Mouse (Mus musculus): ENCODE results near the gene Samd13. TPM values are rescaled to one million over a fixed set of nuclear protein-coding genes. Genes with fewer than 3 reads are reported as not detected.

Gene Samd13
- polyA plus RNA-seq, 1 experiment from 2014 or later: 0.20 TPM

- no peak overlapping the region for H3K27ac ChIP-seq (ENCODE audit: low read depth, low read length)
- H3K27me3 ChIP-seq (replicated peaks; ENCODE audit: control insufficient read depth, insufficient read depth, low read length): no peaks in the 10 kb centered on the region
- H3K4me2 ChIP-seq (ENCODE audit: low read length): no peak overlapping the region
- no peak overlapping the region for H3K4me3 ChIP-seq (ENCODE audit: low read length)
- H3K9ac ChIP-seq (ENCODE audit: low read depth, low read length): no peak overlapping the region
- no peaks in the 10 kb centered on the region for H3K4me1 ChIP-seq (ENCODE audit: control insufficient read depth, insufficient read depth, low read depth, low read length)
- H3K36me3 ChIP-seq (ENCODE audit: control insufficient read depth, insufficient read depth, low read length): no peaks in the 10 kb centered on the region
- 90% methylated on average over 1 of the region's 1 CpGs for WGBS
- no peak for ATAC-seq
- H3K9me3 ChIP-seq (ENCODE audit: control insufficient read depth, low read length): no peaks in the 10 kb centered on the region
These were observed 27.2 kb downstream of the Samd13 start for GRCm38 (mm10) chr3:146658061-146658639.

DNA sequence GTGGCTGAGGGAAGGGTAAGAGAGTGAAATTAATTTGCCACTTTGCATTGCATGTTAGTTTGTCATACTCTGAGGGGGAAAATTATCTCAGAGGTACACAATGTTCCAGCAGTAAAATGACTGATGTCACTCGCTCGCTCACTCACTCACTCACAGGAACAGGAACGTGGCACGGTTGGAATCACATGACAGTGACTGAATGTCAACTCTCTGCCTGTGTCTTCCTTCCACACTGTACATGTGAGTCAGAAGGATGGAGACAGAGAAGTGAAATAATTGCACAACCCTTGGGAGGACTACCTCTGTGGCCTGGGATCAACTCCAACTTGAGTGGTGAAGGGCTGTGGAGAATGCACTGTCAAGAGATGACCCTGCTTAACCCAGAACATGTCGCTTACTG, 28.0 kb downstream of the Samd13 start:
- ATAC-seq: no peak
- Histone ChIP-seq H3K27ac (ENCODE audit: low read depth, low read length) (no peak overlapping the region), H3K27me3 (replicated peaks; ENCODE audit: control insufficient read depth, insufficient read depth, low read length) (no peaks in the 10 kb centered on the region), H3K4me3 (ENCODE audit: low read length) (no peak overlapping the region), H3K4me2 (ENCODE audit: low read length) (no peak overlapping the region), H3K36me3 (ENCODE audit: control insufficient read depth, insufficient read depth, low read length) (no peaks in the 10 kb centered on the region), H3K4me1 (ENCODE audit: control insufficient read depth, insufficient read depth, low read depth, low read length) (no peaks in the 10 kb centered on the region), H3K9ac (ENCODE audit: low read depth, low read length) (no peak overlapping the region), H3K9me3 (ENCODE audit: control insufficient read depth, low read length) (no peaks in the 10 kb centered on the region)
- 79% methylated on average over 5 of the region's 5 CpGs for WGBS

DNA sequence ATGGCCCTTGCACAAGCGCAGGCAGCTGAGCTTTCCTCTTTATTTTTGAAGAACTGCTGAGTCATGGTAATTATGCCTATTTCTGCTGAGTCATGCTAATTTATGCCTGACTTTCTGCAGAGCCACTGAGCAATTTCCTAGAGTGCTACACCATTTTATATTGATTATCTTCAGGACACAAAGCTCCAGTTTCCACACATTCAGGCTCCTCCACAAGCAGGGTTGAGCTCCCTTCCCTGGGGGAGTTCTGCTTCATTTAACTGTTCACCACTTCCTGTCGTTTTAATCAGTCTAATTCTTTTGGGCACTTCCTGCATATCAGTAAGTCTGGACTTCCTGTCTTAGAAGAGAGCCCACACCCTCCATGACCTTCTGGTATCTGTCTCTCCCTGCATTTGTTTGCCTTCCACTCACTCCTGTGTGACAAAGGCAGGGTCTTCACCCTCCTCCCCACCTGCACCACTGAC, 30.2 kb downstream of the Samd13 start:
- no peaks in the 10 kb centered on the region for H3K27me3 ChIP-seq (replicated peaks; ENCODE audit: control insufficient read depth, insufficient read depth, low read length)
- ATAC-seq: no peak
- WGBS: 71% methylated on average over 2 of the region's 2 CpGs
- no peak overlapping the region for H3K4me3 ChIP-seq (ENCODE audit: low read length)
- no peak overlapping the region for H3K27ac ChIP-seq (ENCODE audit: low read depth, low read length)
- no peaks in the 10 kb centered on the region for H3K9me3 ChIP-seq (ENCODE audit: control insufficient read depth, low read length)
- no peaks in the 10 kb centered on the region for H3K36me3 ChIP-seq (ENCODE audit: control insufficient read depth, insufficient read depth, low read length)
- H3K4me2 ChIP-seq (ENCODE audit: low read length): no peak overlapping the region
- H3K4me1 ChIP-seq (ENCODE audit: control insufficient read depth, insufficient read depth, low read depth, low read length): no peaks in the 10 kb centered on the region
- H3K9ac ChIP-seq (ENCODE audit: low read depth, low read length): no peak overlapping the region

DNA sequence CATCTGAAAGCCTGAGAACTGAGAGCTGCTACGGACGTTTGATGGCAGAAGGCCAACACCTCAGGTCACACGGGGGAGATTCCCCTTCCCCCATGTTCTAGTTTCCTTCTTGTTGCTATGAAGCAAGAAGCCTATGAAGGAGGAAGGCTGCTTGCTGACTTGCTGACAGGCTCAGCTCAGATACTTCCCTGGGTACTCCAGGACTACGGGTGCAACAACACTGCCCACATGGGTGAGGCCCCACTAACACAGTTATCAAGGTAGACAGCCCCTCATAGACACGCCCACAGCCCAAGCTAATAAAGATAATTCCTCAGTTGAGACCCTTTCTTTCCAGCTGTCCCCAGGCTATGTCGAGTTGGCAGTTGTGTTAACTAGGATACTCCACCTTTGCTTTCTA, 31.7 kb downstream of the Samd13 start:
- no peaks in the 10 kb centered on the region for H3K4me1 ChIP-seq (ENCODE audit: control insufficient read depth, insufficient read depth, low read depth, low read length)
- no peaks in the 10 kb centered on the region for H3K27me3 ChIP-seq (replicated peaks; ENCODE audit: control insufficient read depth, insufficient read depth, low read length)
- H3K9me3 ChIP-seq (ENCODE audit: control insufficient read depth, low read length): no peaks in the 10 kb centered on the region
- WGBS: 64% methylated on average over 6 of the region's 6 CpGs
- ATAC-seq: no peak
- H3K27ac ChIP-seq (ENCODE audit: low read depth, low read length): no peak overlapping the region
- no peak overlapping the region for H3K4me2 ChIP-seq (ENCODE audit: low read length)
- H3K4me3 ChIP-seq (ENCODE audit: low read length): no peak overlapping the region
- no peaks in the 10 kb centered on the region for H3K36me3 ChIP-seq (ENCODE audit: control insufficient read depth, insufficient read depth, low read length)
- H3K9ac ChIP-seq (ENCODE audit: low read depth, low read length): no peak overlapping the region

DNA sequence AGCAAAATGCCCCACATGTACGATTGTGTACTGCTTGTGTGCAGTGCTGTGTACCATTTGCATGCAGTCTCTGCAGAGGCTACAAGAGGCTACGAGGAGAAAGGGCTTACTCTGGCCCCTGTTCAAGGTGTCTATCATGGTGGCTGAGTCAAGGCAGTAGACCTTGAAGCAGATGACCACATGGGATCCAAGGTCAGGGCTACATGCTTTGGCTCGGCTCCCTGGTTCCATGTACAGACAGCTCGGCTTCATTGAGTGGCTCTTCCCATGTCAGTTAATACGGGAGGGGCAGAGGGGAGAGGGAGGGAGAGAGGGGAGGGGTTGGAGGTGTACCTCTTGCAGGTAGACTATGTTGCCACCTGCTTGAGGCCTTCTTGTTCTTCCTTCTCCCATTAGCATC, 33.0 kb downstream of the Samd13 start:
- Histone ChIP-seq H3K4me1 (ENCODE audit: control insufficient read depth, insufficient read depth, low read depth, low read length) (no peaks in the 10 kb centered on the region), H3K9me3 (ENCODE audit: control insufficient read depth, low read length) (no peaks in the 10 kb centered on the region), H3K4me2 (ENCODE audit: low read length) (no peak overlapping the region), H3K36me3 (ENCODE audit: control insufficient read depth, insufficient read depth, low read length) (no peaks in the 10 kb centered on the region), H3K27ac (ENCODE audit: low read depth, low read length) (no peak overlapping the region), H3K9ac (ENCODE audit: low read depth, low read length) (no peak overlapping the region), H3K27me3 (replicated peaks; ENCODE audit: control insufficient read depth, insufficient read depth, low read length) (no peaks in the 10 kb centered on the region), H3K4me3 (ENCODE audit: low read length) (no peak overlapping the region)
- no peak for ATAC-seq
- WGBS: 86% methylated on average over 5 of the region's 5 CpGs

GRCm38 (mm10) chr3:146651217-146651616, 34.2 kb downstream of the Samd13 start, which contains the start of gene 4930503B20Rik:
Gene 4930503B20Rik (minus strand): TSS chr3:146651317.
- Histone ChIP-seq H3K36me3 (ENCODE audit: control insufficient read depth, insufficient read depth, low read length) (no peaks in the 10 kb centered on the region), H3K4me1 (ENCODE audit: control insufficient read depth, insufficient read depth, low read depth, low read length) (no peaks in the 10 kb centered on the region), H3K9ac (ENCODE audit: low read depth, low read length) (no peak within 1 kb of the TSS), H3K27ac (ENCODE audit: low read depth, low read length) (no peak within 1 kb of the TSS), H3K4me3 (ENCODE audit: low read length) (no peak within 1 kb of the TSS), H3K9me3 (ENCODE audit: control insufficient read depth, low read length) (no peaks in the 10 kb centered on the region), H3K4me2 (ENCODE audit: low read length) (no peak within 1 kb of the TSS), H3K27me3 (replicated peaks; ENCODE audit: control insufficient read depth, insufficient read depth, low read length) (no peaks in the 10 kb centered on the region)
- WGBS: 89% methylated on average over 3 of the region's 3 CpGs
- no peak for ATAC-seq

GRCm38 (mm10) chr3:146650716-146651115, 34.7 kb downstream of the Samd13 start:
- no peak overlapping the region for H3K9ac ChIP-seq (ENCODE audit: low read depth, low read length)
- H3K4me3 ChIP-seq (ENCODE audit: low read length): no peak overlapping the region
- no peaks in the 10 kb centered on the region for H3K4me1 ChIP-seq (ENCODE audit: control insufficient read depth, insufficient read depth, low read depth, low read length)
- no peaks in the 10 kb centered on the region for H3K9me3 ChIP-seq (ENCODE audit: control insufficient read depth, low read length)
- no peak for ATAC-seq
- no peaks in the 10 kb centered on the region for H3K36me3 ChIP-seq (ENCODE audit: control insufficient read depth, insufficient read depth, low read length)
- H3K27me3 ChIP-seq (replicated peaks; ENCODE audit: control insufficient read depth, insufficient read depth, low read length): no peaks in the 10 kb centered on the region
- 94% methylated on average over 10 of the region's 10 CpGs for WGBS
- no peak overlapping the region for H3K27ac ChIP-seq (ENCODE audit: low read depth, low read length)
- H3K4me2 ChIP-seq (ENCODE audit: low read length): no peak overlapping the region

- Histone ChIP-seq H3K4me3 (ENCODE audit: low read length) (no peak overlapping the region), H3K36me3 (ENCODE audit: control insufficient read depth, insufficient read depth, low read length) (no peaks in the 10 kb centered on the region), H3K4me1 (ENCODE audit: control insufficient read depth, insufficient read depth, low read depth, low read length) (no peaks in the 10 kb centered on the region), H3K27ac (ENCODE audit: low read depth, low read length) (no peak overlapping the region), H3K9me3 (ENCODE audit: control insufficient read depth, low read length) (no peaks in the 10 kb centered on the region), H3K4me2 (ENCODE audit: low read length) (no peak overlapping the region), H3K9ac (ENCODE audit: low read depth, low read length) (no peak overlapping the region), H3K27me3 (replicated peaks; ENCODE audit: control insufficient read depth, insufficient read depth, low read length) (no peaks in the 10 kb centered on the region)
- 75% methylated on average over 10 of the region's 10 CpGs for WGBS
- no peak for ATAC-seq
These were observed 36.0 kb downstream of the Samd13 start for GRCm38 (mm10) chr3:146649311-146649894.

- WGBS: 38% methylated on average over 4 of the region's 4 CpGs
- no peak overlapping the region for H3K4me2 ChIP-seq (ENCODE audit: low read length)
- no peak overlapping the region for H3K4me3 ChIP-seq (ENCODE audit: low read length)
- no peaks in the 10 kb centered on the region; the same call in 1 of the 2 replicates for H3K9me3 ChIP-seq (ENCODE audit: control insufficient read depth, low read length)
- H3K27ac ChIP-seq (ENCODE audit: low read depth, low read length): peak overlapping the region; percentile 20; the same call in 1 of the 2 replicates
- no peak overlapping the region for H3K9ac ChIP-seq (ENCODE audit: low read depth, low read length)
- H3K4me1 ChIP-seq (ENCODE audit: control insufficient read depth, insufficient read depth, low read depth, low read length): no peaks in the 10 kb centered on the region
- no peaks in the 10 kb centered on the region for H3K27me3 ChIP-seq (replicated peaks; ENCODE audit: control insufficient read depth, insufficient read depth, low read length)
- ATAC-seq: no peak
- no peaks in the 10 kb centered on the region for H3K36me3 ChIP-seq (ENCODE audit: control insufficient read depth, insufficient read depth, low read length)
These were observed 43.5 kb downstream of the Samd13 start for GRCm38 (mm10) chr3:146641818-146642427.
